Mouse (Mus musculus) embryonic facial prominence, embryonic 11.5 days (tissue): ENCODE results near the gene Rgl1. TPM values are rescaled to one million over a fixed set of nuclear protein-coding genes. Genes with fewer than 3 reads are reported as not detected.
"Not testable (repeated sequence)": the region's sequence is repeated elsewhere in the genome, so short reads cannot be mapped to it uniquely, and the experiment has no call there.

Experiments
- ATAC-seq: fragments of 200-750 bp; cut with Nextera tagmentation; replicated peaks from 2 replicates; pipeline ENCODE4 v1.8.0; 2017; ENCODE audit warnings: low read depth; ENCODE audit not compliant: insufficient number of reproducible peaks, low FRiP score, low TSS enrichment
- DNase-seq: peaks from one replicate; pipeline ENCODE4 v3.0.0-alpha.2; 2015; ENCODE audit warnings: low spot score
- H3K27ac ChIP-seq: fragments of 300-500 bp; sonication (generic); replicated peaks from 2 replicates; pipeline ENCODE4 v1.5.1; 2014; ENCODE audit warnings: mild to moderate bottlenecking, low read depth, low read length, control low read depth
- H3K27me3 ChIP-seq: fragments of 300-500 bp; sonication (generic); 2 replicates; pipeline ENCODE4 v1.6.1; 2014; ENCODE audit warnings: mild to moderate bottlenecking, low read length, moderate library complexity, mixed read lengths; ENCODE audit not compliant: control insufficient read depth, insufficient read depth
- H3K36me3 ChIP-seq: fragments of 300-500 bp; sonication (generic); replicated peaks from 2 replicates; pipeline ENCODE4 v1.6.1; 2014; ENCODE audit warnings: low read depth, mild to moderate bottlenecking, low read length, moderate library complexity, mixed read lengths; ENCODE audit not compliant: control insufficient read depth, insufficient read depth
- H3K4me1 ChIP-seq: fragments of 300-500 bp; sonication (generic); 2 replicates; pipeline ENCODE4 v1.6.1; 2014; ENCODE audit warnings: low read length, mixed read lengths; ENCODE audit not compliant: control insufficient read depth, insufficient read depth
- H3K4me2 ChIP-seq: fragments of 300-500 bp; sonication (generic); 2 replicates; pipeline ENCODE4 v1.6.1; 2014; ENCODE audit warnings: low read depth, mild to moderate bottlenecking, control low read depth, low read length, moderate library complexity
- H3K4me3 ChIP-seq: fragments of 300-500 bp; sonication (generic); 2 replicates; pipeline ENCODE4 v1.5.1; 2014; ENCODE audit warnings: low read depth, low read length, control low read depth
- H3K9ac ChIP-seq: fragments of 300-500 bp; sonication (generic); replicated peaks from 2 replicates; pipeline ENCODE4 v1.6.1; 2014; ENCODE audit warnings: mild to moderate bottlenecking, control low read depth, low read length
- H3K9me3 ChIP-seq: fragments of 300-500 bp; sonication (generic); replicated peaks from 2 replicates; pipeline ENCODE4 v1.6.1; 2016; ENCODE audit warnings: mild to moderate bottlenecking, low read length, inconsistent platforms, mixed read lengths; ENCODE audit not compliant: control insufficient read depth
- WGBS: fragments of 180-500 bp; shearing (Covaris S2); extraction: QIAGEN DNeasy Blood & Tissue Kit; methylation state at CpG from one replicate; pipeline ENCODE4 v1.1.7; 2014; 5-methylcytosine and 5-hydroxymethylcytosine counted together
- polyA plus RNA-seq: library from polyadenylated mRNA; unstranded; fragments of >200 nt; fragmentation: Nextera tagmentation; extraction: Ambion mirVana; gene quantifications from 2 replicates; pipeline ENCODE4 v1.2.1, GENCODE M21; 2014

The Rgl1 gene
- polyA plus RNA-seq, 1 experiment from 2014 or later = 26.0 TPM

- H3K4me2 ChIP-seq = no peak overlapping the region
- no peaks in the 10 kb centered on the region for H3K4me1 ChIP-seq
- H3K27ac ChIP-seq = no peak overlapping the region
- ATAC-seq (no peak), DNase-seq (no peak)
- H3K4me3 ChIP-seq = no peak overlapping the region
- H3K36me3 ChIP-seq = no peaks in the 10 kb centered on the region
- no peak overlapping the region for H3K9ac ChIP-seq
- 88% methylated on average over 4 of the region's 4 CpGs for WGBS
- H3K9me3 ChIP-seq = no peaks in the 10 kb centered on the region
- H3K27me3 ChIP-seq = no peaks in the 10 kb centered on the region
These were observed 106.2 kb downstream of the Rgl1 start for GRCm38 (mm10) chr1:152659961-152660360.

- Histone ChIP-seq H3K4me2 (no peak overlapping the region), H3K4me3 (no peak overlapping the region), H3K4me1 (no peaks in the 10 kb centered on the region), H3K9me3 (no peaks in the 10 kb centered on the region), H3K27ac (no peak overlapping the region), H3K27me3 (no peaks in the 10 kb centered on the region), H3K36me3 (no peaks in the 10 kb centered on the region), H3K9ac (no peak overlapping the region)
- ATAC-seq (no peak), DNase-seq (no peak)
- 83% methylated on average over 6 of the region's 6 CpGs for WGBS
These were observed 109.5 kb downstream of the Rgl1 start for GRCm38 (mm10) chr1:152656601-152657000.

DNA sequence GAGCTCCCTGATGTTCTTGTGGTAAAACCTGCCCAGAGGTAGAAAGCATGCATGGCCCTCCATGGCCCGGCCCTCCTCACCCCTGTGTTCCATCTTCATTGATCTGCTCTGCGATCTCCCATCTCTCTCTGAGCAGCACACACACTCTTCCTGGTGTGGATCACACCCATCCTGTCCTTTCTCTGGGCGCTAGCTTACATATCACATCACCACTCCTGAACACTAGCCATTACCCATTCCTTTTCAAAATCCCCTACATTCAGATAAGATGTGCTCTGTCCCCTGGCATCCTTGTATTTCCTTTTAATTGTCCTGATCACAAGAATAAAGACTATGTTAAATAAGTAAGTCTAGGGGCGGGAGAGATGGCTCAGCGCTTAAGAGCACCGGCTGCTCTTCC, 111.3 kb downstream of the Rgl1 start:
- H3K27me3 ChIP-seq = no peaks in the 10 kb centered on the region
- H3K36me3 ChIP-seq = no peaks in the 10 kb centered on the region
- no peak overlapping the region for H3K27ac ChIP-seq
- no peak overlapping the region for H3K4me2 ChIP-seq
- DNase-seq (no peak), ATAC-seq (no peak)
- no peak overlapping the region for H3K4me3 ChIP-seq
- H3K9me3 ChIP-seq = no peaks in the 10 kb centered on the region
- WGBS = 90% methylated on average over 6 of the region's 6 CpGs
- H3K9ac ChIP-seq = no peak overlapping the region
- H3K4me1 ChIP-seq = no peaks in the 10 kb centered on the region

- WGBS = 100% methylated on average over 1 of the region's 1 CpGs
- Histone ChIP-seq H3K36me3 (no peaks in the 10 kb centered on the region), H3K4me2 (no peak overlapping the region), H3K27ac (no peak overlapping the region), H3K4me3 (no peak overlapping the region), H3K9me3 (no peaks in the 10 kb centered on the region), H3K4me1 (no peaks in the 10 kb centered on the region), H3K9ac (no peak overlapping the region), H3K27me3 (no peaks in the 10 kb centered on the region)
- DNase-seq (no peak), ATAC-seq (no peak)
These were observed 114.7 kb downstream of the Rgl1 start for GRCm38 (mm10) chr1:152651495-152651874.

GRCm38 (mm10) chr1:152650856-152651494, 115.2 kb downstream of the Rgl1 start:
- ATAC-seq (no peak; the same call in 1 of the 2 replicates), DNase-seq (no peak)
- Histone ChIP-seq H3K4me1 (no peaks in the 10 kb centered on the region), H3K4me2 (no peak overlapping the region), H3K9ac (no peak overlapping the region), H3K36me3 (no peaks in the 10 kb centered on the region), H3K27me3 (no peaks in the 10 kb centered on the region), H3K4me3 (no peak overlapping the region), H3K9me3 (no peaks in the 10 kb centered on the region), H3K27ac (no peak overlapping the region)
- 84% methylated on average over 6 of the region's 6 CpGs for WGBS

DNA sequence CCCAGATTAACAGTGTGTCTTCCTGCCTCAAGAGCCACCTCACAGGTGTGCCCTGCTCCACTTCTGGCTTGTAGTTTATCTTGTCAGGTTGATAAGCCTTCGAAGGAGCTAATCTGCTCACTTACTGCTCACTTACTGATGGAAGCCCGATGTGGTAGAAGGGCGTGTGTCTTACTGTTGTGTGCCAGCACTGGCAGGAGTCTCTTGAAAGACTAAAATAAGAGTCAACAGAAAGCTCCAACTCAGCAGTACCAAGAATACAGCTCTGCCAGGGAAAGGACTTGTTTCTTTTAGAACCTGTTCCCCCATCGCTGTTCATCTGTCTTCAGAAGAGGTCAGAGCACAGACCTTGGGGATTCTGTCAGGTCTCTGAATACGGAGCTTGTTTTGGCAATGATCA, 118.1 kb downstream of the Rgl1 start:
- H3K4me1 ChIP-seq = no peaks in the 10 kb centered on the region
- H3K27ac ChIP-seq = no peak overlapping the region
- H3K9me3 ChIP-seq = no peaks in the 10 kb centered on the region
- H3K9ac ChIP-seq = no peak overlapping the region
- no peak for DNase-seq
- no peaks in the 10 kb centered on the region for H3K27me3 ChIP-seq
- 89% methylated on average over 5 of the region's 5 CpGs for WGBS
- no peaks in the 10 kb centered on the region for H3K36me3 ChIP-seq
- no peak overlapping the region for H3K4me3 ChIP-seq
- H3K4me2 ChIP-seq = no peak overlapping the region
- ATAC-seq = no peak

GRCm38 (mm10) chr1:152642207-152642606, 123.9 kb downstream of the Rgl1 start:
- not testable (repeated sequence) for H3K4me3 ChIP-seq, H3K4me1 ChIP-seq, ATAC-seq, DNase-seq, H3K9me3 ChIP-seq, H3K9ac ChIP-seq, H3K27ac ChIP-seq, H3K27me3 ChIP-seq, H3K36me3 ChIP-seq, H3K4me2 ChIP-seq
- WGBS = 74% methylated on average over 8 of the region's 10 CpGs

GRCm38 (mm10) chr1:152640195-152640981, 125.8 kb downstream of the Rgl1 start:
- ATAC-seq = no peak

More at GRCm38 (mm10) chr1:152640195-152640981, 125.8 kb downstream of the Rgl1 start:
- WGBS = 82% methylated on average over 11 of the region's 11 CpGs
- Histone ChIP-seq H3K36me3 (no peaks in the 10 kb centered on the region), H3K4me2 (no peak overlapping the region), H3K9me3 (no peaks in the 10 kb centered on the region), H3K27ac (no peak overlapping the region), H3K27me3 (no peaks in the 10 kb centered on the region), H3K9ac (no peak overlapping the region), H3K4me3 (no peak overlapping the region), H3K4me1 (no peaks in the 10 kb centered on the region)
- DNase-seq = no peak
